Mouse (Mus musculus) cerebellum, adult 2 months (tissue): ENCODE data around the gene Ift172.

Source experiments
- CTCF ChIP-seq: fragments of 200-500 bp; IDR thresholded peaks from 2 replicates; pipeline ENCODE4 v1.5.1; 2011; ENCODE audit warnings: low read depth, mild to moderate bottlenecking, control low read depth, low read length, moderate library complexity, borderline replicate concordance; ENCODE audit not compliant: insufficient read depth
- POLR2A ChIP-seq: fragments of 200-500 bp; IDR thresholded peaks from 2 replicates; pipeline ENCODE4 v1.6.1; 2011; ENCODE audit warnings: low read length, control low read depth, borderline replicate concordance; ENCODE audit not compliant: insufficient read depth

GRCm38 (mm10) chr5:31241522-31242034, 49.3 kb downstream of the Ift172 start:
- TF ChIP-seq CTCF (no peak), POLR2A (no peak)
